Mouse (Mus musculus) urinary bladder, postnatal 36 days (tissue): ENCODE measurements at regions not wholly inside any gene's neighbourhood (a gene's known extent, or its start where the extent isn't known, plus 50 kb on each side); places are given as distances from the start of the nearest gene placed in this dataset.
A peak's percentile ranks its signal among the peaks of the same experiment; 100 is the strongest.

ENCODE experiments used
- DNase-seq, 2 experiments: peaks; one replicate each; pipeline ENCODE4 v3.0.0; 2022; ENCODE audit warnings: low spot score in 2 of 2, mixed read lengths in 1 of 2

DNA sequence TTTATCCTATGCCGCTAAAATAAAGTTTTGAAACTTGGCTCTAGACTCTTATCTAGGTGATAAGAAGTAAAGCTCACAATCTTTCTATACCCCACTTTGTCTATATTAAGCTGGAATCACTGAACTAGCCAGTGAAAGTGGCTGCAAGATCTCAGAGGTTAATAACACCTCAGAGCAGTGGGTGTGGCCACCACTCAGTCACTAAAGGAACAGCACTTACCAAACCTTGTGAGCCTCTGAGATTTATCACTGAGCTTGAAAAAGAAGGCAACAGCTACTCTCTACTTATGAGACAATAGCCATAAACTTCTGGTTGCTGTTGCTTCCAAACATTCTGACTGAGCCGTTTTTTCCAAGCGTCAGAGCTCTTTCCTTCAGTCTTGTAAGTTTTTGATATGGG, 484.6 kb upstream of the Cdh11 start:
- no peak for DNase-seq

- DNase-seq: no peak
Measured at GRCm38 (mm10) chr8:103270815-103271553, 485.5 kb upstream of the Cdh11 start.

- DNase-seq: no peak
Measured at GRCm38 (mm10) chr8:103272305-103273079, 487.1 kb upstream of the Cdh11 start.

DNA sequence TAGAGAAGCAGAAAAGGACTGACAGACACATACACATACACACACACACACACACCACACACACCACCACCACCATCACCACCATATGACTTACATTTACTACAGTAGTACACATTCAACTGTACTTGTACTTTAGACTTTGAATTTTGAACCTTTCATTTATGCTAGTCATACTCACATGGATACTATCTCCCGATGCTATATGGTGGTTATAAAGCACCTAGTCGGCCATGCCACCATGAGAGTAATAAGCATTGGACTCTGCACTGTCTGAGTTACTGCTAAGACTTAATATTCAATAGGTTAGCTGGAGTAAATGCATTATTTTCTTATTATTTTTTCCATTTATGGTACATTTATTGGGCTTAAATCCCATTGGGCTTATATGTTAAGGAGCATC, 488.0 kb upstream of the Cdh11 start:
- no peak for DNase-seq

DNA sequence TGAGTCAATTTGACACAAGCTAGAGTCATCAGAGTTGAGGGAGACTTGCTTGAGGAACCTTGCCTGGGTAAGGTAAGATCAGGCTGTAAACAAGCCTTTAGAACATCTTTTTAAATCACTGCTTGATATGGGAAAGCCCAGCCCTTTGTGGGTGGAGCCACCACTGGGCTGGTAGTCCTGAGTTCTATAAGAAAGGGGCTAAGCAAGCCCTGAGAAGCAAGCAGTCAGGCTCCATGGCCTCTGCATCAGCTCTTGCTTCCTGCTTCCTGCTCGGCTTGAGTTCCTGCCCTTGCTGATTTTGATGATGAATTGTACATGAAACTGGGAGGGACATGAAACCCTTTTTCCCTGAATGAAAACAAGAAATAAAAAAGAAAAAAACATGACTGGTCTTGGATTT, 496.4 kb upstream of the Cdh11 start:
- no peak for DNase-seq

DNA sequence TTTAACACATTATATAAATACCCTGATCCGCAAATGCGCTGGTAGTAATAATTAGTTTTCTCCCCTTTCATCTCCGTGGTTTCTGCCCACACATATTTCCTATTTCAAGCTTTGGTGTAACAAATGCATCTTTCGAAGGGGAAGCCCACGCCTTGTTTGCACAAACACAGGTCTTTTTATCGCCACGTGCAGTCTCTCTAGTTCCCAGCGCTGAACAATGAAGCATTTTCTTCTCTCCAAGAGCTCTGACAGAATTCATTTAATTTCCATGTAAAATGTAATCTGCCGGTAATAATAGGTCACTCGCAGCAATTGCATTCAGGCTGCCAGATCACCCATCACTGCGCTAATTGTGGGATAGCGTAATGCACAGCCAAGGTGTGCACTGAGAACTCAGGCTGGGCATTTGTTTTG, 503.1 kb upstream of the Cdh11 start:
- DNase-seq: no peak

DNA sequence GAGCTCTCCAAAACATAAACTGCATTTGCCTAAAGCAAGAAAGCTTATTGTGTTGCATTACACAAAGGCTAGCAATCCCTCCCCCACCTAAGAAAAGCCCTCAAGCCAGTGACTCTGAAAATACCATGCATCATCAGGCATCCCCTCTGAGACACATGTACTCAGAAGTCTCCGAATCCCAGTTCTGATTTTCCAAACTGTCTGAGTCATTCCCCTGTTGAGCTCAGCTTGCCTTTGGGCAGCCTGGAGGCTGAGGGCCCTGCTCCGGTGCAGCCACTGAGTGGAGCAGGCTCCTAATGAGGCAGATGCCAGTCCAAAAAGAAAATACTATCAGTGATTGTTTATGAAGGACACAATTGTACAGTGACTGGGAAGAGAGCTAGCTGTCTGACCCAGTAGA, 507.5 kb upstream of the Cdh11 start:
- DNase-seq: no peak

DNA sequence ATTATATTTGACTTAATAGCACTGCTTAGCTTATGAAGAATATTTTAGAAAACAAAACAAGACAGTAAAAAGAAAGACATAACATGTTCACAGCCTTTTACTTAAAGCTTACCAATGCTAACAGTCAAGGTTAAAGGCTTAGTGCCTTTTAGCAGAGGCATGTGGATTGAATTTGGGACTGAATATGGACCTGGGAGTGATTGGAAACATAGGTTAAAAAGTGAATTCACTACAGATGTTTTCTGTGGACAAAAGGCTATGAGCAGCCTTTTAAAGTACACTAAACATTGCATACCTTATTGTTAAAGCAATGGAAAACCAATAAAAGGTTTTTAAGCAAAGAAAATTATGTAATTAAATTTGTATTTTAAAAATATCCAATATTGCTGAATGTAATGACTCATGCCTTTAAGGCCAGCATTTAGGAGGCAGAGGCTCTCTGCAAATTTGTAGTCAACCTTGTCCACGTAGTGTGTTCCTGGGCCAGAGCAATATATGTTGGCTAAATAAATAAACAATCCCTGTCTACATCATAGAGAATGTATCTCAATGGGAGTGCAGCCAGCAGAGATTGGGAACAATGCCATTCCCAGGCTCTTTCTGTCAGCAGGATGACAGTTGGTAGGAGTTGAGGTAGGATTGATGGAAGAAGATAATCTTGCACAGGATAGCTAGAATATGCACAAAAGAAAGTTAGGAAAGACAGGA, 521.2 kb upstream of the Cdh11 start:
- DNase-seq: no peak

DNA sequence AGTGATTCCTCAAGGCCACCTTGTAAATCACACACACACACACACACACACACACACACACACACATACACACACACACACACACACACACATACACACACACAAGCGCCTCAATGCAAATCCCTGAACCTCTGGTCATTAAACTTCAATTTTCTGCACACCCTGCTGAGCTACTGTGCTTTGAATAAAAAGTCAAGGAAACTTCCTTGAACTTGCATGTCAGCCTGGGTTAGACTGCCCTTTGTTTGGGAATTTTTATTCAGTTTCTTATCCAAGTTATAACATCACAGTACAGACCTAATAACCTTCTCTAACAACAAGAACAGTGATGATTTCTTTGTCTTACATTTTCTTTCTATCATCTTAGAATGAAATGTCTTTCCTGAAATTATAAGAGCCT, 528.1 kb upstream of the Cdh11 start:
- DNase-seq: no peak

GRCm38 (mm10) chr8:103314279-103315022, 529.0 kb upstream of the Cdh11 start:
- DNase-seq: no peak

DNA sequence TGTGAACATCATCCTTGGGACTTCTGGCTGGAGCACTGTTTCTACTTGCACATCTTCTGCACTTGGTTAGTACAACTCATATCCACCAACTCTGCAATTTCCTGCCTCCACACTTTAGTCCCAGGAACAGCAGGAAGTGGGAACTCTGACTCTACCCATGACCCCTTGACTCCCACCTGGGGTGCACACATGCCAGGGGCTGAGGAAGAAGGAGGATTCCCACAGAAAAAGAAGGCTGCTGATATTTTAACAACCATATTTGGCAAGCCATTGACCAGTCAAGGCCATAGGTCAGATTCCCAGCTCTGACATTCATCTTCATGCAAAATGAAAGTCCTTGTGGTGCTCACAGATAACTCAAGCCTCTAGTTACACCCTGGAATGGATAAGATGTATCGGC, 530.3 kb upstream of the Cdh11 start:
- no peak for DNase-seq

DNA sequence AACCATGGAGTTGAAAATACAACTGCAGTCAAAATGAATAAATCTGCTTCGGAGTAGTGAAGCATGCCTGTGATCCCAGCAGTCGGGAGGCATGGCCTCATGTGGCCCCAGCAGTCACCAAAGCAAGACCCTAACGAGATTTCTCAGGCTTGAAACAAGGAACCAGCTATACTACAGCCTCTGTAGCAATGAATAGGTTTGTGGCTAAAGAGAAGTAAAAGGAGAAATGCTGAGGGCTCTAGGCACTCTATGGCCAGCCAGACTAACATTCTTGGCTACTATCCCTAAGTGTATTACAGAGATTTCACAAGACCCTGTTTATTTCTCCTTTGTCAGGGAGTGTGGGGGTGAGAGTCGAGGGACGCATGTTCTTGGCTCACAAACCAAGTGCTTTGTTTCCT, 531.2 kb upstream of the Cdh11 start:
- DNase-seq: peak in 1 of 2 experiments; percentile 14

GRCm38 (mm10) chr8:103317149-103317725, 531.8 kb upstream of the Cdh11 start:
- no peak for DNase-seq

GRCm38 (mm10) chr8:103324016-103324665, 538.7 kb upstream of the Cdh11 start:
- DNase-seq: no peak

GRCm38 (mm10) chr8:103331415-103331814, 546.0 kb upstream of the Cdh11 start:
- no peak for DNase-seq

DNA sequence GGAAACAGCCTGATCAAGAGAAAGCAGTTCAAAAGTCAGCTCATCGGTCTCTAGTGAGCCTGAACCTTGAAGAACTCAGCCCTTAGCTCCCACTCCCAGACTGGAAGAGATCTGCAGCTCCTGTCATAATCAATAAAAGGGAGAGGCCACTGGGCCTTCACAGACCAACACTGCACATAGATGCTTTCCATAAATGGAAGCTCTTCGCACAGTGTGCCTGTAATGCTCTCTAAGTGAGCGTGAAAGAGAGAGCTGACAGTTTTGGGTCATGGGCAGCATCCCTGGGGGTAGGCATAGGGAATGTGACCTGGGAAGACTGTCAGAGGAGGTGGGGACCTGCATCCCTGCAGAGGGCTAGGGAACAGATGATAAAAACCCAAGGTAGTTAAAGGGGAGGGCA, 551.9 kb upstream of the Cdh11 start:
- no peak for DNase-seq

DNA sequence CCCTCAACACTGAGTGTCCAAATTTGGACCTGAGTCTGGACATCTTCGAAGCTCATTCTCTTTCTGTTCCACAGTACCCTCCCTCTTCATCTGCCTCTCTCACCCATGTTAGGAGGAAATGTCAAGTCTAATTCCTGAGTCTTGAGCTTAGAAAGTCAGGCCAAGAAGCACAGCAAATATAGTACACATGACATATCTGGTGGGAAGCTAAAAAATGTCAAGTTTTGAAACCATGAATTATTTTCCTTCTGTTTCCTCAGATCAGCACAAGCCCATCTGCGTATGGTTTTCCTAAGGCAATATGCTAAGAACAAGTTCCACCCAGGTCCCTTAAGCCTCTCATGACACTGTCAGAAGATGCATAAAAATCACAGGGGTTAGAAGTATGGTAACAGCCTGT, 553.6 kb upstream of the Cdh11 start:
- DNase-seq: no peak

GRCm38 (mm10) chr8:103339951-103340350, 554.5 kb upstream of the Cdh11 start:
- no peak for DNase-seq

DNA sequence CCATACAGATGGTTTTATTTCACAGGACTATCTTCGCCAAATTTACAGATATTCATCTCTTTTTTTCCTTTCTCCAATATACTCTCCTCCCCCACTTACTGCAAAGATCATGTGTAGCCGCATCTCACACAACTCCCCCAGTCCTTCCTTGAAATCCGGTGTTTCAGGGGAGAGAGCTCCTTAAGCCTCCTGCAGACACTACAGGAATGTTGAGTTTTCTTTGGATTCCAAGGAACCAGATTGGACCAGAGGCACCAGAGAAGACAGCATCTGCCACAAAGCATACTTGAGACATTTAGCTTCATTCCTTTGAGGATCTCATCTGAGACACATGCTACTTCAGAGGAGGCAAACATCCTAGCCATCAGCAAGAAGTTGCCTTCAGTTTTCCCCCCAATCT, 558.4 kb upstream of the Cdh11 start:
- no peak for DNase-seq

DNA sequence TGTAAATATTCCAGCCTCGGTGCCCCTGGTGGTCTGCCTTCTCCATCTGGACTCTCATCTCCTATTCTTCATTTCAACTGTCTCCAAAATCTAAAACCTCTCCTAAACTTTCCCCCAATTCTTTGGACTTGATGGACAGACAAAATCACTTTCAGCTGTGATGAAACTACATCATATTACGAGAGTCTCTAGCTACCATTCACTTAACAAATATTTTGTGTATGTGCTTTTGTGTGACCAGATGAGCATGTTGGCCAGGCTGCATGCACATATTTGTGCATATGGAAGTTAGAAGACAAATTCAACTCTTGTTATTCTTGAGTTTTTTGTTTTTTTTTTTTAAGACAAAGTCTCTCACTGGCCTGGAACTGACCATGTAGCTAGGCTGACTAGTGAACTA, 559.4 kb upstream of the Cdh11 start:
- no peak for DNase-seq
